Mouse (Mus musculus) small intestine, adult 2 months (tissue): ENCODE data around the gene Map3k3. TPM values are rescaled to one million over a fixed set of nuclear protein-coding genes. Genes with fewer than 3 reads are reported as not detected.

Experiments
- H3K27ac ChIP-seq: fragments of 200-500 bp; 2 replicates; pipeline ENCODE4 v1.5.1; 2012; ENCODE audit warnings: low read depth, low read length, control low read depth, inconsistent platforms; ENCODE audit not compliant: insufficient read depth
- H3K27me3 ChIP-seq: fragments of 200-500 bp; 2 replicates; pipeline ENCODE4 v1.6.1; 2012; ENCODE audit warnings: mild to moderate bottlenecking, moderate library complexity, low read length, inconsistent platforms; ENCODE audit not compliant: control insufficient read depth, insufficient read depth
- H3K36me3 ChIP-seq: fragments of 200-500 bp; 2 replicates; pipeline ENCODE4 v1.6.1; 2012; ENCODE audit warnings: mild to moderate bottlenecking, low read length, control low read depth, inconsistent platforms; ENCODE audit not compliant: control insufficient read depth, insufficient read depth
- H3K4me1 ChIP-seq: fragments of 200-500 bp; 2 replicates; pipeline ENCODE4 v1.6.1; 2012; ENCODE audit warnings: low read length, inconsistent platforms, mixed read lengths; ENCODE audit not compliant: control insufficient read depth, insufficient read depth, insufficient read length
- H3K4me3 ChIP-seq: fragments of 200-500 bp; 2 replicates; pipeline ENCODE4 v1.5.1; 2012; ENCODE audit warnings: low read depth, mild to moderate bottlenecking, control low read depth, inconsistent platforms, low read length, moderate library complexity
- CTCF ChIP-seq: fragments of 200-500 bp; IDR thresholded peaks from 2 replicates; pipeline ENCODE4 v1.5.1; 2012; ENCODE audit warnings: low read depth, mild to moderate bottlenecking, control low read depth, inconsistent platforms, low read length, moderate library complexity, mixed read lengths; ENCODE audit not compliant: insufficient replicate concordance, insufficient read length; ENCODE audit errors: extremely low read depth
- POLR2A ChIP-seq: fragments of 200-500 bp; IDR thresholded peaks from 2 replicates; pipeline ENCODE4 v1.6.1; 2012; ENCODE audit warnings: low read depth, mild to moderate bottlenecking, control low read depth, inconsistent platforms, low read length, moderate library complexity
- WGBS: fragments of 180-500 bp; shearing (Covaris S2); methylation state at CpG from one replicate; pipeline ENCODE4 v1.1.7; 2018; 5-methylcytosine and 5-hydroxymethylcytosine counted together
- polyA plus RNA-seq: library from polyadenylated mRNA; depleted of rRNA; stranded (reverse); fragments of >200 nt; gene quantifications from 2 replicates; pipeline ENCODE4 v1.2.3, GENCODE M21; 2012; rRNA removed

Map3k3 gene
- polyA plus RNA-seq, 1 experiment: 15.1 TPM

- no peaks in the 10 kb centered on the region for H3K27me3 ChIP-seq
- H3K27ac ChIP-seq: no peak overlapping the region
- H3K4me3 ChIP-seq: no peak overlapping the region
- WGBS: 86% methylated on average over 19 of the region's 19 CpGs
- TF ChIP-seq CTCF: no peak
- no peak for TF ChIP-seq POLR2A
- H3K36me3 ChIP-seq: peaks cover 47% of the 10 kb centered on the region
- H3K4me1 ChIP-seq: no peaks in the 10 kb centered on the region
Measured at GRCm38 (mm10) chr11:106201337-106202122, 117.1 kb downstream of the Map3k3 start.

- H3K27ac ChIP-seq: peak within 1 kb of the TSS; percentile 20; the same call in 1 of the 2 replicates
- peaks cover 53% of the 10 kb centered on the region for H3K36me3 ChIP-seq
- H3K27me3 ChIP-seq: no peaks in the 10 kb centered on the region
Measured at GRCm38 (mm10) chr11:106202123-106202465, 117.7 kb downstream of the Map3k3 start, which contains the start of gene Strada. TSS of gene Strada (minus strand) at chr11:106202168.

More at GRCm38 (mm10) chr11:106202123-106202465, 117.7 kb downstream of the Map3k3 start, which contains the start of gene Strada:
- Histone ChIP-seq H3K4me1 (no peaks in the 10 kb centered on the region), H3K4me3 (no peak within 1 kb of the TSS)
- TF ChIP-seq POLR2A: no peak
- TF ChIP-seq CTCF: no peak
- 72% methylated on average over 5 of the region's 5 CpGs for WGBS

Other genes starting within 250 kb of the Map3k3 start
- 36.2 and 56.3 TPM in 2 replicates for gene Cyb561, start 131.3 kb upstream of the Map3k3 start, polyA plus RNA-seq
- 176 and 892 TPM in 2 replicates for gene Ace, start 116.7 kb upstream of the Map3k3 start, polyA plus RNA-seq
- gene Ace3, start 89.9 kb upstream of the Map3k3 start, polyA plus RNA-seq: not detected in 2 replicates
- gene Kcnh6, start 76.5 kb upstream of the Map3k3 start, polyA plus RNA-seq: 0.88 and 2.6 TPM in 2 replicates
- gene Dcaf7, start 47.7 kb upstream of the Map3k3 start, polyA plus RNA-seq: 18.7 and 30.9 TPM in 2 replicates
- gene Taco1, start 18.6 kb upstream of the Map3k3 start, polyA plus RNA-seq: 8.3 TPM in 2 replicates
- not detected in 2 replicates for gene Gm10840, start 76.2 kb downstream of the Map3k3 start, polyA plus RNA-seq
- 11.8 and 21.7 TPM in 2 replicates for gene Limd2, start 76.2 kb downstream of the Map3k3 start, polyA plus RNA-seq
- gene Strada, start 117.6 kb downstream of the Map3k3 start, polyA plus RNA-seq: 4.4 and 7.4 TPM in 2 replicates
- gene Ccdc47, start 131.7 kb downstream of the Map3k3 start, polyA plus RNA-seq: 2.2 and 4.8 TPM in 2 replicates
- gene Ddx42, start 132.3 kb downstream of the Map3k3 start, polyA plus RNA-seq: 2.1 and 5.2 TPM in 2 replicates
- 2.8 and 3.9 TPM in 2 replicates for gene Ftsj3, start 171.5 kb downstream of the Map3k3 start, polyA plus RNA-seq
- 10.2 and 19.4 TPM in 2 replicates for gene Psmc5, start 171.5 kb downstream of the Map3k3 start, polyA plus RNA-seq
- gene Smarcd2, start 188.4 kb downstream of the Map3k3 start, polyA plus RNA-seq: 40.6 and 101 TPM in 2 replicates
- 0.05 TPM in 2 replicates for gene Tcam1, start 192.1 kb downstream of the Map3k3 start, polyA plus RNA-seq
- 0.24 TPM in 1 of 2 replicates, not detected in the other for gene Gh, start 217.3 kb downstream of the Map3k3 start, polyA plus RNA-seq
- gene Cd79b, start 230.1 kb downstream of the Map3k3 start, polyA plus RNA-seq: 12.6 and 21.2 TPM in 2 replicates